Mouse (Mus musculus) lung, adult 2 months (tissue): ENCODE measurements at regions not wholly inside any gene's neighbourhood (a gene's known extent, or its start where the extent isn't known, plus 50 kb on each side); places are given as distances from the start of the nearest gene placed in this dataset.

Source experiments
- CTCF ChIP-seq: fragments of 200-500 bp; IDR thresholded peaks from 2 replicates; pipeline ENCODE4 v1.5.1; 2011; ENCODE audit warnings: mild to moderate bottlenecking, low read length, control low read depth; ENCODE audit not compliant: insufficient read depth
- POLR2A ChIP-seq: fragments of 200-500 bp; IDR thresholded peaks from 2 replicates; pipeline ENCODE4 v1.6.1; 2011; ENCODE audit warnings: low read depth, mild to moderate bottlenecking, control low read depth, low read length, borderline replicate concordance; ENCODE audit errors: extremely low read depth

DNA sequence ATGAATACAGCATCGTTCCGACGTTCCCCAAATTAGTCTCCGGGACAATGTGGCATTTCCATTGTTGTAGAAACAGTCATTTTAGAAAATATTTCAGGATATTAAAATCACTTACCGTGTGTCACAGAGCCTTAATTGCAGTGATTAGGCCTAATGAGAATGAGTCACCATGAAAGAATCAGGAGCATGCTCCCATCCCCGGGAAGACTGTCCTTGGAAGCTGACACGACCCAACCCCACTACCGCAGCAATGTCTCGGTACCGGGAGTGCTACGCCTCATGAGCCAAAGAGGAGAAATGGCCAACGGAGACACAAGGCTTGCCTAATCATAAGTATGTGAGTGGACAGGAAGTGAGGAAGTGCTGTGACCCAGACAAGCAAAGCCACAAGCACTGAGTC lies 110.2 kb upstream of the Fam19a5 start:
- TF ChIP-seq CTCF (no peak), POLR2A (no peak)
